Mouse (Mus musculus) c-Kit-positive CD71-positive TER-119-negative erythroid progenitor cells, embryonic 14.5 days (primary cell): ENCODE measurements around the gene Cdh23.
A peak's percentile ranks its signal among the peaks of the same experiment; 100 is the strongest.

ENCODE experiments used
- DNase-seq: peaks from one replicate; pipeline ENCODE4 v3.0.0-alpha.2; 2013; ENCODE audit warnings: low read depth

Cdh23 gene

GRCm38 (mm10) chr10:60635568-60636295 lies 60.6 kb downstream of the Cdh23 start:
- DNase-seq: no peak

DNA sequence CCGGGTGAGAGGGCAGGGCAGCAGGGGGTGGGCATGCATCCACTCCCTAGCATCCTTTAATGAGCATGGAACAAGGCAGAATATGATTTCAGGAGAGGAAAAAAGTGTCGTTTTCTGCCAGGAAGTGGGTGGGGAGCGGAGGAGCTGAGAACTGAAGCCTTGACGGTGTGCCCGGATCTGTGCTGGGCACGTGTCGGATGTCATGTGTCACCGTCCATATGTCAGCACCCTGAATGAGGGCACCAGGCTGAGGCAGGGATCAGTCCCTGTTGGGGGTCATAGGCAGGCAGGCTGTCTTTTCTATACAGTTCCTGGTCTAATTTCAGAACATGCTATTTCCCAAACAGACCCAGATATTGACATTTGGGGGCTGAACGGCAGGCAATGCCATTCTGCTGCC lies 61.9 kb downstream of the Cdh23 start:
- no peak for DNase-seq

GRCm38 (mm10) chr10:60626086-60626485 lies 70.2 kb downstream of the Cdh23 start:
- no peak for DNase-seq

- no peak for DNase-seq
These were observed 70.8 kb downstream of the Cdh23 start for GRCm38 (mm10) chr10:60625511-60625910.

DNA sequence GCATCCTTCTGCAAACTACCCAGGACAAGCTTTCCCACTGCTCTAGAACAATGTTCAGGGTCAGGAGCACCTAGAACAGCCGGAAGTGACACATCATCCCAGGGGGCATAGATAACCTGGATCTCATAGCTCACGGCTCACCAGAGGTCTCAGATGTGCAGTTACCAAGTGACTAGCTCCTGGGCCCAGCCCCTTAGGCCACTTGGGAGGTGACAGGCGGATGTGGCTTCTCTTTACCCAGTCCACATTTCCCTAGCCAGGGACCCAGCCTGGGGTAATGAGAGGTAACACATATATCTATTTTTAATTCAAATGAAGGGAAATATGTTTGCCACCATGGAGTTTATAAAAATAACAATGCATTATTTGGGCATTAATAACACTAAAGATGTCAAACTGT lies 71.3 kb downstream of the Cdh23 start:
- no peak for DNase-seq

- DNase-seq: no peak
These were observed 72.0 kb downstream of the Cdh23 start for GRCm38 (mm10) chr10:60624217-60624708.

DNA sequence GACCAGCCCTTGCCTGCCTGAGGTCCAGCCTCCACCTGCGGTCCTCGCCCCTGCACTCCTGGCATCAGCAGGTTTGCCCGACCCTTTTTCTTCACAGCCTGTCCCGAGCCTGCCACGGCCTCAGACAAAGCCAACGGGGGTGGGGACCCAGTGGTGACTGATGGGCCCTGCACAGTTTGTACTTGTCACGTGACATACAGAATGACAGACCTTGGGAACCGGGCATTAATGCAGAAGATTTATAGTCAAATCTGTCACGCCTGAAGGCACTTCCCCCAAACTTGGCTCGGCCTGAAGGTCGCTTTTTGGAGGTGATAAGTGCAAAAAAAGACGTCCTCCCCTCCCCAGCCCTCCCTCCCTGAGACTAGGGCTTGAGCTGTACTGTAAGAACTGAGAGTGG lies 73.5 kb downstream of the Cdh23 start:
- DNase-seq: no peak

DNA sequence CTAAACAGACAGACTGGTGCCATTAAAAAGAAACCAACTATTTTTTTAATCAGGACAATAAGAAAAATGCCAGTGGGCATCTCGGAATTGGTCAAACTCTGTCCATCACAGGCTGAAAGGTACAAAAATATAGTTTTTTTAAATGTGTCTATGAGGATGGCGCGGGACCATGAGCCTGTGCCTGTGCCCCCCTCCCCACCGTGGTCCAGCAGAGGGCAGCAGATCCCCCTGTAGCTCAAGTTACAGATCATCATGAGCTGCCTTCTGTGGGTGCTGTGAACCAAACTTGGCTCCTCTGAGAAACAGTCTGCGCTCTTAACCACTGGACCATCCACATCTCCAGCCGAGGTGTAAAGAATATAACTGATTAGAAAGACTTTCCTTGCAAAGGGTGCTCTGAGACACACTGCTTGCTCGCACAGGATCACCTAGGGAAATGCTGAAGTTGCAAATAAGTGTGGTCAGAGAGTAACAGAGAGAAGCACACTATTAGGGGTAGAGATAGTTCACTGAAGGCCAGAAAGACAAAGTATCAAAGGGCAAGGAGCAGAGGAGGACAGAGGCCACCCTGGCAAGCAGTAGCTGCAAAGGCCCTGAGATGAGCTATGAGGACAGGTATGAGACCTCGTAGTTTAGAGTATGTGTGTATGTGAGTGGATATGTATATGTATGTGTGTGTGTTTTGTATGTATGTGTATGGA lies 74.7 kb downstream of the Cdh23 start:
- DNase-seq: no peak

GRCm38 (mm10) chr10:60615898-60616297 lies 80.4 kb downstream of the Cdh23 start:
- DNase-seq: no peak

DNA sequence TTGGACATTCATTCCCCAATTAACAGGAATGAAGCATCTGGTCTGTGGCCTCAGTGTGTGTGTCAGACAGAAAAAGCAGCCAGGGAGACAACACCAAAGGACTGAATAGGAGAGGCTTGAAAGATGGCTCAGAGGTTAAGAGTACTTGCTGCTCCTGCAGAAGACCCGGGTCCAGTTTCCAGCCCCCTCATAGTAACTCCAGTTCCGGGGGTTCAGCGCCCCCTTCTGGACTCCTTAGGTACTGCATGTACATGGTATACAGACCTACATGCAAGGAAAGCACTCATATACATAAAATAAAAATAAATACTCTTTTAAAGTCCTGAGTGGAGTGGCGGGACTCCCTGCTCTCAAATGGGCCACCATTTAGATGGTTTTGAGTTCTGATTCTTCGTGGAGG lies 83.4 kb downstream of the Cdh23 start:
- DNase-seq: peak; percentile 14

GRCm38 (mm10) chr10:60607166-60607565 lies 89.1 kb downstream of the Cdh23 start:
- DNase-seq: no peak

GRCm38 (mm10) chr10:60606661-60607060 lies 89.6 kb downstream of the Cdh23 start:
- no peak for DNase-seq

- no peak for DNase-seq
These were observed 94.1 kb downstream of the Cdh23 start for GRCm38 (mm10) chr10:60602235-60602634.

GRCm38 (mm10) chr10:60595166-60595565 lies 101.1 kb downstream of the Cdh23 start:
- no peak for DNase-seq

DNA sequence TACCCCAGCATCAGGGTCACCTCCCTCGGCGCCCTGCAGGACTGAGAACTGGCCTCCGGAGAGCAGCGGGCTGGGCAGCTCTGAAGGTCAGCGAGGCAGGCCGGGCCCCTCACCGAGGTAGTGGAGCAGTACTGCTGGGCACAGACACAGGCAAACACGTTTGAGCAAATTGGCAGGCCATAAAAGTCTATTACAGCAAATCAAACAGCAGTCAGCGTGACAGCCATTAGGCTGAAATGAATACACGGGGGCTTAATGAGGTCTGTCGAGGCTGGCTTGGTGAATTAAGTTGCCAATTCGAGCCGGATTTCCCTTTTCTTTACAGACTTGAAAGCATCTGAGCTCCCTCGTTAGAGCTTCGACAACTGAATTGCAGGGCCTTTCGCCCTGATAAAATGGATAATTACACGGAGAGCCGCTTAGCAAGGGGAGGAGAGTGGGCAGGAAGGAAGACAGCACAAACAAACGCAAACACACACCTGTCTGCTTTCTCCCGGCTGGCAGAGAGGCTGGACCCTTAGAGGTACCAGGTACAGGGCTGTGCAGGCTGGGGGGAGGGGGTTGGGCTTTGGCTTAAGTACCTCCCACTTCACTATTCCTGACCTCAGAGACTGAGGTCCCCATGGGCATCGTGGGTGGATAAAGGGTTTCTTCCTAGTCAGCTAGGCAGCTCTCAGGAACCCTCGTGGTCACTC lies 103.3 kb downstream of the Cdh23 start:
- DNase-seq: no peak

DNA sequence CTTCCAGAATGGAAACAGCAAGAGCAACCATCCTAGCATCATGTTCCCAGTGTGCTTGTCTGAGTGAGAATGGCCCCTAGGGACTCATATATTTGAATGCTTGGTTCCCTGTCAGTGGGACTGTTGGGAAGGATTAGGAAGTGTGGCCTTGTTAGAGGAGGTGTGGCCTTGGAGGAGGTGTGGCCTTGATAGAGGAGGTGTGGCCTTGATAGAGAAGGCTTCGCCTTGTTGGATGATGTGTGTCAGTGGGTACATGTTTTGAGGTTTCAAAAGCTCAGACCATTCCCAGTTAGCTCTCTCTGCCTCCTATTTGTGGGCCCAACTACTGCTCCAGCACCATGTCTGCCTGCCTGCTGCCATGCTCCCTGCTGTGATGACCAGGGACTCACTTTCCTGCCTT lies 105.0 kb downstream of the Cdh23 start:
- DNase-seq: no peak

DNA sequence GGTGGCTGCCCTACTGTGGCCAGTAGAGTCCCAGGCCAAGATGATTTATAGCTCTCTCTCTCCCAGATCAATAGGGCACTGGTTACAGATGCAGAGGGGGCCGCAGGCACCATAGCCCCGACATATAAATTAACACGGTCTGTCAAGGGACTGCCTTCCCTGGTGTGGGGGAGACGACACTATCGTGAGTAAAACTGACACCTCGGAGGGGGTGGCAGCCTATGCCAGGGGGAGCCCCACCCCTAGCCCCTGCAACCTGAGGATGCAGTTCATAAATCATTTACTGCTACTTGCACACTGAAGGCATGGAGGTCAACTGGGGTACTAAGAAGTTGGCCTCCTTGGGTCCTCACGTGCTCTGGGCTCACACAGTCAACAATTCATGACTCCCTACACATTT lies 106.0 kb downstream of the Cdh23 start:
- no peak for DNase-seq

DNA sequence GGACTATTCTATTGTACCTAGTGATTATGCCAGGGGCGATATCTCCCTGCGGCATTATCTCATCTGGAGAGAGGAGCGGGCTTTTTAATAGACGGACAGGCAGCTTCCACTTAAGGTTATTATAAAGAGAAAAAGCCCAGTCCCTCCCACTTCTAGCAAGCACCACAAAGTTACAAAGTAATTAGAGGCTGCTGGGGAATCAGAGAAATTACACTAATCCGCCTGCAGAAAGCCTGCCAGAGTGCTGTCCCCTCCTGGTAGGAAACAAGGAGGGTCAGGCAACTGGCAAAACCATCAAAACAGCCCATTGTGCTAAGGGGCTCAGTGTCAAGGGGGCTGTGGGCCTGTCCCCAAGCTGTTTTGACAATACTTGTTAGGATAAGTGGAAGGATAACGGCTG lies 110.6 kb downstream of the Cdh23 start:
- DNase-seq: no peak

- no peak for DNase-seq
These were observed 113.3 kb downstream of the Cdh23 start for GRCm38 (mm10) chr10:60582956-60583355.

DNA sequence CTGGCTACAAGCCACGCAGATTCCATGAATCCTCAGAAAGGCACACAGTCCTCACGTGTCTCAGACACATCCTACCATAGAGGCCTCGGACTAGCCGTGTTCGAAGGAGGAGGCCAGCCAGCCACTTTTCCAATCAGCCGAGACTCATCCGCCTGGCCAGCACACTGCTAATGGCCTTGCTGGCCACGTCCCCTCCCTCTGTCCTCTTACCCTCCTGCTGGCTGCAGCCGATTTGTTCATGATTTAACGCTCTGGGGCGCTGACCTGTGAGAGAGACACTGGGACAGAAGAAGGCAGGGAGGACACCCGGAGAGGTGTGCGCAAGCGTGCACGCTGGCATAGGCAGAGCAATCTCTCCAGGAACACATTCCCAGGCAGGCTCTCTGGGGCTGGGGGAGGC lies 115.6 kb downstream of the Cdh23 start:
- DNase-seq: no peak

DNA sequence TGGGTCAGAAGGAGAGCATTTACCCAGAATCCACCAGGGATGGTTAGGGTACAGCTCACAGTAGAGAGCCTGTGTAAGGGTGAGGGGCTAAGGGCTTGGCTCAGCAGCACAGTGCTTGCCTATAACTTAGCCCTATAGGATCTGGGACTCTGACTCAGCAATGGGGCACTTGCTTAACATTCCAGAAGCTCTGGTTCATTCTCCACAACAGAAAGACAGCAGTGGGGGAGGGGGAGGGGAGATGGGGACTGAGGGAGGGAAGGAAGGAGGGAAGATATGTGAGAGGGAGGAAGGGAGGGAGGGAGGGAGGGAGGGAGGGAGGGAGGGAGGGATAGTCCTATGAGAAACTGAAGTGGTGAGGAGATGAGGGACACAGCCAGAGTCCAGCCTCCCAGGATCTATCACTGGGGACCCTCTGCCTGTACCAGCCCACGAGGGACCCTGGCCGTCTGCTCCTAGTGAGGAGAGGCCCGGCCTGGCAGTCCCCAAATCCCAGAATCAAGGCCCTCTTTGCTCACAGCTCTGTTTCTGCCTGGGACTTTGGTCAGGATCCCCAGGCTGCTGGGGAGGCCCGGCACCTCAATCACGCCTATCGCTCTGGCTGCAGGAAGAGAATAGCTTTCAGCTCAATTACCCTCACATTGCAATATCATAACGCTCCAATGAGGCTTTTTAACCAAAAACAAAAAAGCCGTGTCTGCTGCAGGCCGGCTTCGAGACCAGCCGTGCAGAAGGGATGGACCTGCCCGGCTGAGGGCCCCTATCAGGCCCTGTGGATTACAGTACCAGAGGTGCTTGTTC lies 117.4 kb downstream of the Cdh23 start:
- DNase-seq: no peak
